Mouse (Mus musculus) liver, embryonic 11.5 days (tissue): ENCODE results near the gene Fam198b. TPM values are rescaled to one million over a fixed set of nuclear protein-coding genes. Genes with fewer than 3 reads are reported as not detected.

Experiments used
- ATAC-seq: fragments of 200-750 bp; cut with Nextera tagmentation; replicated peaks from 2 replicates; pipeline ENCODE4 v1.8.0; 2017; ENCODE audit warnings: moderate number of reproducible peaks, mild to moderate bottlenecking, moderate TSS enrichment, moderate library complexity; ENCODE audit not compliant: low FRiP score
- DNase-seq: peaks from one replicate; pipeline ENCODE4 v3.0.0-alpha.2; 2017; ENCODE audit warnings: low spot score
- H3K27ac ChIP-seq: fragments of 300-500 bp; sonication (generic); 2 replicates; pipeline ENCODE4 v1.5.1; 2014; ENCODE audit warnings: mild to moderate bottlenecking, low read depth, low read length, control low read depth
- H3K27me3 ChIP-seq: fragments of 300-500 bp; sonication (generic); replicated peaks from 2 replicates; pipeline ENCODE4 v1.6.1; 2014; ENCODE audit warnings: low read length, mixed read lengths; ENCODE audit not compliant: control insufficient read depth, insufficient read depth
- H3K36me3 ChIP-seq: fragments of 300-500 bp; sonication (generic); 2 replicates; pipeline ENCODE4 v1.6.1; 2014; ENCODE audit warnings: mild to moderate bottlenecking, low read length, moderate library complexity, mixed read lengths; ENCODE audit not compliant: control insufficient read depth, insufficient read depth
- H3K4me1 ChIP-seq: fragments of 300-500 bp; sonication (generic); replicated peaks from 2 replicates; pipeline ENCODE4 v1.6.1; 2014; ENCODE audit warnings: low read length, mixed read lengths; ENCODE audit not compliant: control insufficient read depth, insufficient read depth
- H3K4me2 ChIP-seq: fragments of 300-500 bp; sonication (generic); 2 replicates; pipeline ENCODE4 v1.6.1; 2014; ENCODE audit warnings: mild to moderate bottlenecking, control low read depth, moderate library complexity
- H3K4me3 ChIP-seq: fragments of 300-500 bp; sonication (generic); 2 replicates; pipeline ENCODE4 v1.5.1; 2014; ENCODE audit warnings: low read depth, low read length, control low read depth
- H3K9ac ChIP-seq: fragments of 300-500 bp; sonication (generic); 2 replicates; pipeline ENCODE4 v1.6.1; 2014; ENCODE audit warnings: low read depth, low read length, control low read depth
- H3K9me3 ChIP-seq: fragments of 300-500 bp; sonication (generic); 2 replicates; pipeline ENCODE4 v1.6.1; 2016; ENCODE audit warnings: low read length, inconsistent platforms, mixed read lengths; ENCODE audit not compliant: control insufficient read depth
- WGBS: fragments of 180-500 bp; shearing (Covaris S2); extraction: QIAGEN DNeasy Blood & Tissue Kit; methylation state at CpG from one replicate; pipeline ENCODE4 v1.1.7; 2014; 5-methylcytosine and 5-hydroxymethylcytosine counted together
- polyA plus RNA-seq: library from polyadenylated mRNA; unstranded; fragments of >200 nt; fragmentation: Nextera tagmentation; extraction: Ambion mirVana; gene quantifications from 2 replicates; pipeline ENCODE4 v1.2.1, GENCODE M21; 2014

Gene Fam198b
- polyA plus RNA-seq, 1 experiment from 2014 or later, result 5.9 TPM

DNA sequence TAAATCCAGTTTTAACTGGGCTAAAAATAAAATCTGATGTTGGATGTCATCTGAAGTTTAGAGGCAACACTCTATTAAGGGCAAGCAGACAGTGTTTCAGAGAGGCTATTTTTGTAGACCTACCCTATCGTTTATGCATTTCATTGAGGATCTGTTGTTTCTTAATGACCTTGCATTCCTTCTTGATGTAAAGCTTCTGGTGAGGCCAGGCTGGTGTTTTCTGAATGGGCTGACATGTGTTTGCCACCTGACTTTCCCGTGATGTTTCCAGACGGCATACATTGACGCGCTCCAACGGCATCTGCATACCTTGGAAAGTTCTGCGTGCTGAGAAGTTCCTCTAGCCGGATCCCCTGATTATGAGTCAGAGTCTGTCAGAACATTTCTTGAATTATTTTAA is 104.9 kb downstream of the Fam198b start:
- DNase-seq, result no peak
- no peak overlapping the region for H3K27ac ChIP-seq
- 83% methylated on average over 8 of the region's 8 CpGs for WGBS
- no peak for ATAC-seq
- H3K27me3 ChIP-seq, result no peaks in the 10 kb centered on the region
- H3K9ac ChIP-seq, result no peak overlapping the region
- H3K4me3 ChIP-seq, result no peak overlapping the region
- no peaks in the 10 kb centered on the region for H3K9me3 ChIP-seq
- H3K4me1 ChIP-seq, result peaks cover 12% of the 10 kb centered on the region
- no peaks in the 10 kb centered on the region for H3K36me3 ChIP-seq
- H3K4me2 ChIP-seq, result no peak overlapping the region

DNA sequence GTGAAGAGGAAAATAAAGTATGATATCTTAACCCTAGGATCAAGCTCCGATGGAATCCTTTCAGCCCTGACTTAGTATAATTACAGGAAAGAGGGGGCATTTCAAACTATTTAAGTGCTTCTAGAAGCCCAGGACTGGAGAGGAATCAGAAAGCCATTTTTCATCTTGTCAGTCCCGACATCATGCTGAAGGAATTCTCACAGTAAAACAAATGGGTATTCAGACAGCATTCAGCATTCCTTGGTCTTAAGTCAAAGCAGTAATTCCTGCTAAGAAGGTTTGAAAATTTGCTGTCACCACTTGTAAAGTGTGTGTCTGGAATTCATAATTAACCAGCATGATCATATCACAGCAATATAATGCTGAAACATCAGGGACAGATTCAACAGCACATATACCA is 105.6 kb downstream of the Fam198b start:
- no peak overlapping the region for H3K4me3 ChIP-seq
- ATAC-seq (no peak), DNase-seq (no peak)
- no peak overlapping the region for H3K4me2 ChIP-seq
- H3K9me3 ChIP-seq, result no peaks in the 10 kb centered on the region
- no peaks in the 10 kb centered on the region for H3K36me3 ChIP-seq
- H3K27me3 ChIP-seq, result no peaks in the 10 kb centered on the region
- peaks cover 14% of the 10 kb centered on the region for H3K4me1 ChIP-seq
- WGBS, result 58% methylated on average over 2 of the region's 2 CpGs
- no peak overlapping the region for H3K9ac ChIP-seq
- no peak overlapping the region for H3K27ac ChIP-seq

DNA sequence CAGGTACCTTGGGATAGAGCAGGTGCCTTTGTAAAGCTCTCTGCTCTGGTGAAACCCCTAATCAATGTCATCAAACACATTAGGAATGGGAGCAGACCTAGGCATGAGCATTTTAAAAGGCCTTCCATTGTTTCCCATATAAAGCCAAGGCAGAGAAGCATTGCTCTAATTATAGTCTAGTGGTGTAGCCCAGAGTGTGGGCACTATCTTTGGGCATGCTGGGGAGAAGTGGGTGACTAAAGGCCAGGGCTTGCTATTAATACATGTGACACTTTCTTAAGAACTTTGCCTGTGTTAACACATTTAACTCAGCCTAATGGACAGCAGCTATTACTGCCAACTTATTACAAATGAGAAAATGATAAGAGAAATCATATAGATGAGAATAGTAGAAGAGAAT is 106.1 kb downstream of the Fam198b start:
- H3K4me3 ChIP-seq, result no peak overlapping the region
- ATAC-seq (no peak), DNase-seq (no peak)
- H3K36me3 ChIP-seq, result no peaks in the 10 kb centered on the region
- H3K9ac ChIP-seq, result no peak overlapping the region
- no peak overlapping the region for H3K4me2 ChIP-seq
- H3K27ac ChIP-seq, result no peak overlapping the region
- peaks cover 20% of the 10 kb centered on the region for H3K4me1 ChIP-seq
- H3K9me3 ChIP-seq, result no peaks in the 10 kb centered on the region
- H3K27me3 ChIP-seq, result no peaks in the 10 kb centered on the region

DNA sequence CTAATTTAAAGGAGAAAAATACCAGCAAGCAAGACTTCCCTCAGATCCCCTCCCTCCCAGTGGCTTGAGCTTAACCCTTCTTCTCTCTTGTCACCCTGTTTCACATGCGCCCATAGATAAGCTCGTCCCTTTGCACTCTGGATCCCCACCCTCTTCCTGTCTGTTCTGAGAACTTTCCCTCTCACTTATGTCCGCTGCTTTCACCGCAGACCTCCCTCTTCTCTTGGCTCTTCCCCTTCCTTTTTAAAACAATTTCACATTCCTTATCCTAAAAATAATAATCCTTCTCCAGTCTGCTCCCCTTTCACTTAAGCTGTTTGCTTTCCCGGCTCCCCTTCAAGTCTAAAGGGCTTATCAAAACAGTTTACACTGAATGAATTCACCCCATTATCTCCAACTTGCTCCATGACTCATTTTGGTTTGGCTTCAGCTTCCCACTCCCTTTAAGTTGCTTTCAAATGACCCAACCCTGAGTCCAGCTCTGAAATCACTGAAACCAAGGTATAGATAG is 109.8 kb downstream of the Fam198b start:
- 15% methylated on average over 5 of the region's 5 CpGs for WGBS
- H3K27me3 ChIP-seq, result no peaks in the 10 kb centered on the region
- 0 out of 2 replicates have a peak overlapping the region, but pooled peaks have one; percentile 3 for H3K4me3 ChIP-seq
- H3K27ac ChIP-seq, result peak overlapping the region; percentile 89
- H3K9ac ChIP-seq, result peak overlapping the region; percentile 41; the same call in 1 of the 2 replicates
- peak overlapping the region; percentile 41 for H3K4me2 ChIP-seq
- no peaks in the 10 kb centered on the region for H3K9me3 ChIP-seq
- peaks cover 25% of the 10 kb centered on the region for H3K4me1 ChIP-seq
- ATAC-seq (peak; percentile 93), DNase-seq (peak; percentile 45)
- no peaks in the 10 kb centered on the region for H3K36me3 ChIP-seq

DNA sequence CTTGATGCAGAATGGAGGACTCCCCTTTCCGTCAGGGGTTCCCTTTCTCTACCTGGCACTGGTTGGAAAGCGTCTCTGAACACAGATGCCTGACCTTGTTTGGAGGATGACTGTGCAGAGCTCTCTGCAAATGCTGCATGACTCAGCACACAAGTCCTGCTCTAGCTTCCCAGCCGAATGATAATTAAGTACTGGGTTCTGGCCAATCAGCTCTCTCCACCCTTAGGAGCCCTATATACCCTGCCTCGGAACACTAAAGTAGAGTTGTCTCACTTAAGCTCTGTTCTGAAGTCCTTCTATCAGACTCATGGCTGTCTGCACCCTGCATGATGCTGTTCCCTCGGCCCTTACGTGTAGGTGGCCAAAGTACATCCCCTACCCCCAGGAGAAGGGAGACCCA is 111.4 kb downstream of the Fam198b start:
- Histone ChIP-seq H3K27me3 (no peaks in the 10 kb centered on the region), H3K4me2 (peak overlapping the region; percentile 22), H3K4me3 (no peak overlapping the region), H3K9ac (no peak overlapping the region), H3K36me3 (no peaks in the 10 kb centered on the region), H3K9me3 (no peaks in the 10 kb centered on the region), H3K4me1 (peaks cover 25% of the 10 kb centered on the region), H3K27ac (peak overlapping the region; percentile 49)
- WGBS, result 57% methylated on average over 6 of the region's 6 CpGs
- DNase-seq, result peak; percentile 40
- ATAC-seq, result peak; percentile 94

Other genes starting within 250 kb of the Fam198b start
- 0.14 and 0.29 TPM in 2 replicates for gene Rxfp1, start 146.7 kb upstream of the Fam198b start, polyA plus RNA-seq
- 3.3 and 4.9 TPM in 2 replicates for gene Tmem144, start 31.8 kb upstream of the Fam198b start, polyA plus RNA-seq